Mouse (Mus musculus) adrenal gland, adult 10 weeks (tissue): ENCODE data around the gene Dus3l. TPM values are rescaled to one million over a fixed set of nuclear protein-coding genes. Genes with fewer than 3 reads are reported as not detected.

Experiments
- polyA plus RNA-seq: library from polyadenylated mRNA; stranded (reverse); fragments of 350-450 nt; fragmentation: Illumina TruSeq; extraction: RNeasy Lipid Tissue Mini Kit (QIAGEN cat#74804); gene quantifications from one replicate; pipeline ENCODE4 v1.2.3, GENCODE M21; 2014; ENCODE audit warnings: low read depth, low replicate concordance

Gene Dus3l
- polyA plus RNA-seq = 1.4 TPM

GRCm38 (mm10) chr17:56764474-56765354 lies at the start of gene Dus3l:
Gene Dus3l (plus strand): TSS chr17:56764757.

GRCm38 (mm10) chr17:56717363-56718058 lies 47.0 kb upstream of the Dus3l start, which contains the start of the genes Ndufa11 and Vmac:
Gene Ndufa11 (plus strand): TSS chr17:56717767.
Gene Vmac (minus strand): TSS chr17:56718022.

GRCm38 (mm10) chr17:56757416-56758123 lies 7.0 kb upstream of the Dus3l start, which contains the start of gene Nrtn:
Gene Nrtn (minus strand): TSS chr17:56757530.

GRCm38 (mm10) chr17:56769950-56770349 lies 5.4 kb downstream of the Dus3l start, which contains the start of gene Prr22:
Gene Prr22 (plus strand): TSS chr17:56770250.

Other genes with a start within 250 kb of the Dus3l start
- not detected for gene Gm20219, start 210.4 kb upstream of the Dus3l start, polyA plus RNA-seq
- 33.4 TPM for gene Safb2, start 180.2 kb upstream of the Dus3l start, polyA plus RNA-seq
- gene Safb, start 179.9 kb upstream of the Dus3l start, polyA plus RNA-seq = 12.6 TPM
- gene 2410015M20Rik, start 155.0 kb upstream of the Dus3l start, polyA plus RNA-seq = 10.4 TPM
- gene Rpl36, start 151.3 kb upstream of the Dus3l start, polyA plus RNA-seq = not detected
- gene Lonp1, start 137.9 kb upstream of the Dus3l start, polyA plus RNA-seq = 39.0 TPM
- gene Catsperd, start 136.6 kb upstream of the Dus3l start, polyA plus RNA-seq = 1.5 TPM
- 2.2 TPM for gene Ranbp3, start 91.5 kb upstream of the Dus3l start, polyA plus RNA-seq
- not detected for gene Ndufa11, start 47.0 kb upstream of the Dus3l start, polyA plus RNA-seq
- gene Vmac, start 46.7 kb upstream of the Dus3l start, polyA plus RNA-seq = 17.1 TPM
- not detected for gene Nrtn, start 7.2 kb upstream of the Dus3l start, polyA plus RNA-seq
- gene Prr22, start 5.5 kb downstream of the Dus3l start, polyA plus RNA-seq = not detected
- 0.41 TPM for gene Rfx2, start 66.3 kb downstream of the Dus3l start, polyA plus RNA-seq
- not detected for gene Acsbg2, start 109.7 kb downstream of the Dus3l start, polyA plus RNA-seq
- gene 1700061G19Rik, start 110.7 kb downstream of the Dus3l start, polyA plus RNA-seq = not detected
- 0.99 TPM for gene Mllt1, start 170.7 kb downstream of the Dus3l start, polyA plus RNA-seq
- not detected for gene Acer1, start 217.4 kb downstream of the Dus3l start, polyA plus RNA-seq
- 4.8 TPM for gene Clpp, start 225.5 kb downstream of the Dus3l start, polyA plus RNA-seq
- gene Alkbh7, start 232.6 kb downstream of the Dus3l start, polyA plus RNA-seq = 2.6 TPM
- not detected for gene Pspn, start 235.3 kb downstream of the Dus3l start, polyA plus RNA-seq
- 4.7 TPM for gene Gtf2f1, start 246.5 kb downstream of the Dus3l start, polyA plus RNA-seq
- not detected for gene Gm17949, start 246.7 kb downstream of the Dus3l start, polyA plus RNA-seq